Mouse (Mus musculus): ENCODE results near the gene Nudcd3. TPM values are rescaled to one million over a fixed set of nuclear protein-coding genes. Genes with fewer than 3 reads are reported as not detected.
A peak's percentile ranks its signal among the peaks of the same experiment; 100 is the strongest.

Gene Nudcd3
- 100 to 1,000 TPM; 118 to 121 TPM for total RNA-seq (2021)
- long read RNA-seq, transcript Nudcd3-201 (6 exons, 3,927 nt) = major isoform, 214 of 258 reads
- long read RNA-seq, partial matches to known transcripts = 21 of 258 reads
- long read RNA-seq, other reads (novel, unspliced or antisense) = 21 of 258 reads

DNA sequence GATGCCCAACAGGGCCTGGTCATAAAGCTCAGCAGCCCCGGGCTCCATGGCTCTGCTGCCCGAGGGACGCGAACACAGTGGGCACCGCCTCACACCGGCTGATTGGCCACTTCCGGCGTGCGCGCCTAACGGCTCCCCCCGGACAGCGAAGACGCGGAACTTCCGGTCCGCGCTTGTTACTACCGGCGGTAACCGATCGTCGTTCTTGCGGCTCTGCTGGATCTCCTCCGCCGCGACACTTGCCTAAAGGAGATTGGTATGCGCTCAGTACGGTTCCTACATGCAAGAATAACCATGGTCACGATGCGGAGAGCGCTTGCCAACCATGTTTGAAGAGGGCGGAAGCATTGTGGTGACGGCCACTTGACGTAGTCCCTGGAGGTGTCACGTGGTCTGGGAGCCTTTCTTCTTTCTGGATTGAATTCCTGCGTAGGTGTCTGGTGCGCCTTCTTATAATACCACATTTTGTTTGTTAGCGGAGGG is at the start of gene Nudcd3:
Nudcd3 (minus strand) TSS at position 329 of the 483 bp plus-strand sequence.
- peak; percentile 86 to 95 for DNase-seq (ENCODE audit: low spot score in 2 of 2)

DNA sequence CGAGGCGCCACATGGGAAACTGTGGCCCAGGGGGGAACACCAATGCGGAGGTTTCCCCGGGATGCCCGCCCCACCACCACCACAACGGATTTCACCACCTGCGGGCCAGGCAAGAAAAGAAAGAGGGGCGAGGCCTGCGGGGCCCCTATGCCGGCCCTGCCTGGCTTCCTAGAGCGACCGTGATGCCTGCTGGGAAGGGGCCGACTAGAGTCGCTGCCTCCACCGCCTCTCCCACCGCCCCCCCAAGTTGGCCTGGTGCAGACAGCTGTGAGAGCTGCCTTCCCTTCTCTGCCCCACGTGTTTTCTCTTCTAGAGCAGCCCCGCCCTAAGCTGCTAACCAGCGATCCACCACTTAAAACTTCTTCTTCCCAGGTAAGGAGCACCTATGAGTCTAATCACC is 44.5 kb upstream of the Nudcd3 start:
- no peak for DNase-seq (ENCODE audit: low spot score in 2 of 2)

DNA sequence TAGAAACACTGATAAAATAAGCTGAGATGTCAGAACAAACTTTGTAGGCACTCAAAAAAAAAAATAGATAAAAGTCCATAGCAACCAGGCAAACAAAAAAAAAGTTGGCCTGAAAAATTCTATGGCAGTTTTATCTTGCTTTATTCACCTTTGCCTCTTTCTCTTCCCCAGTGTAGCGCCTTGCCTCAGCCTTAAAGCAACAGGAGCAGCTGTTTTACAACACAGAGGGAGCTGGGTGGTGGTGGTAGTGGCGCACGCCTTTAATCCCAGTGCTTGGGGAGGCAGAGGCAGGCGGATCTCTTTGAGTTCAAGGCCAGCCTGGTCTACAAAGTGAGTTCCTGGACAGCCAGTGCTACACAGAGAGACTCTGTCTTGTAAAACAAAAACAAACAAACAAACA is 32.8 kb upstream of the Nudcd3 start:
- no peak for DNase-seq (ENCODE audit: low spot score in 2 of 2)

DNA sequence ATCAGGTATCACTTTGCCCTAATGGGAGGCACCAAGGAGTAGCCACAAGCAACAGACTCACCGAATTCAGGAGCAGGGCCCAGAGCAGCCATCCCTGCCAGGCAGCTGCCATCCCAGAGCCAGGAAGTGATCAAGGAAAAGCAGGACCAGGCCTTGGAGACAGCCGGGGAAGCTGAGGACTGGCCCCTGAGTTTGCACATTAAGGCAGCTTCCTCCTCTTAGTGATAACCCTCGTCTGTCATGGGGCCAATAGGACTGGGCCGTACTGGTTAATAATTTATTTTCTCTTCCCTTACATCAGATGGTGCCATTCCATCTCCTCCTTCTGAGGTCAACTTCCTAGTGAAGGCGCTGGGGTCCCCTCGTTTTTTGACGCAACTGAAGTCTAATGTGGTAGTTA is 29.8 kb upstream of the Nudcd3 start, which contains the start of gene Npc1l1:
Npc1l1 (minus strand) TSS at position 132 of the 400 bp plus-strand sequence.
- DNase-seq (ENCODE audit: low spot score in 2 of 2) = no peak

DNA sequence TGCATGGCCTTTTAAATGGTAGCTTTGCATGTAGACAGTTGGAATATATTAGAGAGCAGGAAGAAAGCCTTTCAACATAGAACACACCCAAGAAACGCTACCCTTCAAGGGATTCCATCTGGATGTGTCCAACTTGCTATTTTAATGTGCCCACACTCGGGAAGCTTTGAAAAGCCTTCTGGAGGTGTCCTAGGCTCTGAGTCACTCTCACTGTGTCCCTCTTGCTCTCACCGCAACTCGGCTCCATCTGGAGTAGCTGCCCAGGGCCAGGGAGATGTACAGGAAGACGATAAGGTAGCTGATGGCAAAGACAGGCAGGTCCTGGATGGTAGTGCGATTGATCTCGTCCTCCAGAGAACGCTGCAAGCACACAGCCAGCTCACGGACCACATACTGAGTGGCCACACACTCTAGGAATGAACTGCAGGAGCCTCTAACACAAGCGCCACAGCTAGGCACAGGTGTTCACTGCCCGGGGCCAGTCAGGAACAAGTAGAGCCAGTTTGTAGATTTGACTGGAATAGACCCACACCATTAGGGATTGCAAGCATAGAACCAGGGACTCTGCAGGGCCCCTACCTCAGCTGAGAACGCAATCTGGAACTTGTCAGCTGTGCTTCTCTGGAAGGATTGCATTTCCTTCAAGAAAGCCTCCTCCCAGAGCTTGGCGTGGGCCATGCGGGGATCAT is 24.5 kb upstream of the Nudcd3 start:
- peak; percentile 3 to 16 for DNase-seq (ENCODE audit: low spot score in 2 of 2)

DNA sequence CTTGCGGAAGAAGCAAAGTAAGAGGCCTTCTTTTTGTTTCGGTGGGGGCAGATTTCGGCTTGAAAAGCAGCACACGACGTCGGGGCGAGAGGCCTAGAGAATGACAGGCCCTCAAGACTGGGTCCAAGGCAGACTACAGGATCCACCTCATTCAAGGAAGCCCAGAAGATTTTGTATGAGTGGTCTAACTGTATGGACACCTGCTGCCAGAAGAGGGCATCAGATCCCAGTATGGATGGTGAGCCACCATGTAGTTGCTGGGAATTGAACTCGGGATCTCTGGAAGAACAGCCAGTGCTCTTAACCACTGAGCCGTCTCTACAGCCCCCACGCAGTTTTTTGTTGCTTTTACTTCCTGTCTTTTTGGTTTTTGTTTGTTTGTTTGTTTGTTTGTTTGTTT is 22.0 kb upstream of the Nudcd3 start:
- no peak for DNase-seq (ENCODE audit: low spot score in 2 of 2)

DNA sequence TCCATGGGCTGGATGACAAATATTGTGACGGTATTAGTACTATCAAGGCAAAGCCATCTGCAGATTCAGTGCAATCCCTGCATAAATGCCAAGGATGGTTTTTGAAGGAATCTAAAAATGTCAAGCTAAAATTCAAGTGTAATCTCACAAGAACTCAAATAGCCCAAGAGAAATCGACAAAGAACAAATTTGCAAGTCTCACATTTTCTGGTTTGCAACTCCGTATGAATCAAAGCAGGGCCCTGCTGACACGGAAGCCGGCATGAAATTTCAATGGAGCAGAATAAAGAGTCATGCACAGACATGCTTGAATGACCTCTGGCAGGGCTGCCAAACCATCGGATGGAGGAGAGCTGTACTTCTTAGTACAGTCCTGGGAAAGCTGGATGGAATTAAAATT is 19.8 kb upstream of the Nudcd3 start:
- DNase-seq (ENCODE audit: low spot score in 2 of 2) = peak in 1 of 2 experiments; percentile 13

DNA sequence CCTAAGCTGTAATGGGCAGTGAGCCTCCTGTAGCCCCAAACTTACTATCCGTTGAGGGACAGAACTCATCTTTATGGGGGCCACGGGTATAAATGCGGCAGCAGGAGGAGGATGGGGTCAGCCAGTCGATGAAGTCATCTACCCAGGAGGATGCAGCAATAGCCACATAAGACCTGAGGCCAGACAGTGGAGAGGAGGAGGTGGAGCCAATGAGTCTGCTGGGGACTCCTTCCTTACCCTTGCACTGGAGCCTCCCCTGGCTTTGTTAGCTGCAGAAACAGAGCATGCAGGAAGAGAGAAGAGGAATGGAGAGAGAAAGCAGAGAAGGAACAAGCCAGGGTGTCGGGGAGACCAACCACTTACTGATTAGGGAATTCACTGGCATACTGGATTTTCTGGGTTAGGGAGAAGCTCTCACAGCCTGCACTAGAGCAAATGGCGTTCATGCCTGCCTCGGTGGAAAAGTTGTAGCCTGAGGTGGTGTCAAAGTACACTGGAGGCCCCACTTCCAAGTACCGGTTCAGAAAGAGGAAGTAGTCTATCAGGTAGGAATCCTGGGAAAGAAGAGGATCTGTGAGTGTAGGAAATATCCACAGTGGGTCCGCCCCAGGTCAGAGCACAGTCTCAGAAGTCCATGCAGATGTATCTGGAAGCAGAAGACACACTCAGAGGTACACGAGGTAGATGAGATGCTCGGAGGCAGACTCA is 18.1 kb upstream of the Nudcd3 start:
- DNase-seq (ENCODE audit: low spot score in 2 of 2) = no peak

DNA sequence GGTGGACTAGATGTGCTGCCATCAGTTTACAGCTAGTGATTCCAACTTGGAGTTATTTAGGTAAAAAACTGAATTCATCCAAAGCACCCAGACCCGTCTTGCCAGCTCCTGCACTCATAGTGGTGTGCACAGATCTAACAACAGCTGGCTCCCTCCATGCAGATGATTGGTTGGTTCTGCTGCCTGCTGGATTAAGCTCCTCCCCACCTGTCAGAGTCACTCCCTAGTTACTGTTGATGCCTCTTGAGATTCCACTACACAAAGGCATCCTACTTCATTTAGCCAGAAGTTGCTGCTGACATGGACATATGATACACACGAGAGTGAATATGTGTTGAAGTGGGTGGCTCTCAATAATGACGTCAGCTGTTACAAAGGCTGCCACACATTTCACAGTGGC is 16.6 kb upstream of the Nudcd3 start:
- DNase-seq (ENCODE audit: low spot score in 2 of 2) = no peak

DNA sequence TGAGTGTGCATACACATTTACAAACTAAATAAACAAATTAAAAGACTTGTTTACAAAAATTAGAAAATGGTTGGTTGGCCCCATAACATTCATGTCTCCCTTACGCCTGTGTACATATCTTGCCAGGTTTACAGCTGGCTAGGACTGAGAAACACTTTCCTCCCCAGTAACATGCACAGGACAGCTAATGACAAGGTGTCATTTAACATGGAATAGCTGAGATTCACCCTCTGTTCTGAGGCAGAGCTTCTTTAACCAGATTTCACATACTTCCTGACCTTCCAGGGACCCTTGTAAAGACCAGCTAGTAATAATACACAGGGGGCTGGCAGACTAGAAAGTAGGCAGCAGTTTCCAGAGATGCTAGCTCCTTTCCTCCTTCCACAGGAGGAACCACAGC is 7.9 kb upstream of the Nudcd3 start:
- no peak for DNase-seq (ENCODE audit: low spot score in 2 of 2)

DNA sequence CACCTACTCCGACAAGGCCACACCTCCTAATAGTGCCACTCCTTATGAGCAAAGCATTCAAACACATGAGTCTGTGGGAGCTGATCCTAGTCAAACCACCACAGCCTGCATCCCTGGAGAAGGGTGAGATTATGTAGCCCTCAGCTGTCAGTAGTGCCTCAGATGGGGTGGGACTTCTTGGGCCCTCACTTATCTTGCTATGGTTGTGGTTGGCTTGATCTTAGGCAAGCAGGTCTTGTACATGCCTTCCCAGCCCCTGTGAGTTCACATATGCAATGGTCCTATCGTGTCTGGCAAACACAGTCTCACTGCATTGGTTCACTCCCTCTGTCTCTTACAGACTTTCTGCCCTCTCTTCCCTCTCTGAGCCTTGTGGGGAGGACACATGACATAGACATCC is 6.9 kb upstream of the Nudcd3 start:
- DNase-seq (ENCODE audit: low spot score in 2 of 2) = no peak

DNA sequence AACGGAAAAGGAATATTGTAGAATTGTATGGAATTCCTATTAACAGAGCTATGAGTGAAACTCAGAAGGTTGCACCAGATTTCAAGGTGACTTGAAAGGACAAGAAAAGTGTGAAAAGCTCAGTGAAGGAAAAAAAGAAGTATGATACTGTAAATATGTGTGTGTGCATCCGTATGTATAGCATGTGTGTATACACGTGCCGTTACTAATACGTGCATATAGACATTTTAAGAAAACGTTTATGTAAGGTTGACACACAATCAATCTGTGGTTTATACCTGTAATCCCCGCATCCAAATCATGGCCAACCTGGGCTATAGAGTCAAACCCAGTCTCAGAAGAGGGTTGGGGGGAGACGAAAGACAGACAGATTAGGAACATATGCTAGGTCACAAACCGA is 355 bp upstream of the Nudcd3 start:
- no peak for DNase-seq (ENCODE audit: low spot score in 2 of 2)

DNA sequence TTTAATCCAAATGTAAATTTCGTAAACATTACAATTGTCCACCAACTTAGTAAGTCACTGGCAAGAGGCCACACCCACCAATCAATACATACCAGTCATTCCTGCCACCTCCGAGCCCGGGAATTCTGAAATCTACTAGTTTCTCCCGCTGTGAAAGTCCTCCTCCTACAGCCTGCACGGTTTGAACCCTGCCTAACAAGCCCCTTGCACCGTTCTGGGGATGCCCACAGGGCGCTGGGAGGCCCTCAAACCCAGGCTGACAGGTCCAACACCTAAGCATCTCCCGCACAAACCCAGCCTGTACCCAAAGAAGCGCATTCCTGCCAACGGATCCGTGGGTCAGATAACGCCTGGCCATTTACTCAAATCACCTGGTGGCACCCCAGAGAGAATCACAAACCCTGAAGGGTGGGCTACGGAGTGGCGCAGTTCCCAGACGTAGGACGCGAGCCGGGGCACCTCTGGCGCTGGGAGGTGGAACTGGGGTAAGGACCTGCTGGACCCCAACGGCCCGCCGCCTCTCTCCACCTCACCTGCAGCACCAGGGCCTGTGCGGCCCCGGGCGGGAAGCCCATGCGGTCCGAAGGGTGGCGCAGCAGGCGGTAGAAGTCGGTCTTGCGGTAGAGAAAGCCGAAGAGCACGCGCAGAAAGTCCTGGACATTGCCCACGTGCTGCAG is 667 bp downstream of the Nudcd3 start, which contains the start of gene A730071L15Rik:
A730071L15Rik (plus strand) TSS at position 620 of the 677 bp plus-strand sequence.
- DNase-seq (ENCODE audit: low spot score in 2 of 2) = no peak

DNA sequence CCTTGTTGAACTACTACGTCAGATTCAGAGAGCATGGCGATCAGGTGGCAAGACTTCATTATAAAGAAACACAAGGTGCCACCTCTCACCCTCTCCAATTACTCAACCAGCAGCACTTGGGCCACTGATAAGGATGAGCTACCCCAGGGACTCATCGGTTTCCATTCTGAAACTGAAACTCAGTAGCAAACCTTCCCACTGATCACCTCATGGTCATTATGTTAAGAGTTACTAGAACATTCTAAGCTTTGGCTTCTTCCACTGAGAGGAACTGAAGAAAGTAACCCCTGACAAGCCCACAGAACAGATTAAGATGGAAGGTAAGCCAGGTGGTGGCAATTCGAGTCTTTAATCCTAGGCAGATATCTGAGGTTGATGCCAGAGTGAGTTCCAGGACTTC is 1.8 kb downstream of the Nudcd3 start:
- DNase-seq (ENCODE audit: low spot score in 2 of 2) = no peak

DNA sequence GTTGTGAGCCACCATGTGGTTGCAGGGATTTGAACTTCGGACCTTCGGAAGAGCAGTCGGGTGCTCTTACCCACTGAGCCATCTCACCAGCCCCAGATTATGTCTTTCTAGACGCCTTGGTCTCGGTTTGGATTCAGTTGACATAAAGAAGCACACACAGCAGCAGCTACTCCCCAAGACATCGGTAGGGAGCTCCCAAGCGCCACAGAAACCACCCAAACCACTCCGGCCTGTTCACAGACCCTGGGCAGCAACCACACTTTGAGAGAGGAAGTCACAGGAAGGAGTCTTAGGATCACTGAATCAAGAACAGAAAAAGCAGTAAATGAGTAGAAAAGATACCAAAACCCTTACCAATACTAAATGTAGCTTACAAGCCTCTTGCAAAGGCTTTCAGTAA is 3.4 kb downstream of the Nudcd3 start:
- DNase-seq (ENCODE audit: low spot score in 2 of 2) = no peak

DNA sequence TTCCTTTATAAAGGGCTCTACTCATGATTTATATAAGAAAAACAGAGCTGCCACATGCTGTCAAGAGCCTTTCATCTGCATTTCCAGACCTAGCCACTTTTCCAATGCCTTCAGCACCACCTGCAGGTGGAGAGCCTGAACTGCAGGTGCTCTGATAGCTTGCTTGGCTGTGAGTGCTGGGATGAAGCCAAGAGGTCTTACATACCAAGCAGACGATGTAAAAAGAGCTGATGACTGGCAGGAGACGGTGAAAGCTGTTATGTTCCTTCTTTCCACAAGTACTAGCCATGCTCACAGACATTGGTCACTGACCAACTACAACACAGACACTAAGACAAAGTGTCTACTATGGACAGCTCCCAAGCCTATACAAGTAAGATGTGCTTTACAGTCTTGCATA is 12.3 kb downstream of the Nudcd3 start:
- DNase-seq (ENCODE audit: low spot score in 2 of 2) = peak; percentile 93 to 98

DNA sequence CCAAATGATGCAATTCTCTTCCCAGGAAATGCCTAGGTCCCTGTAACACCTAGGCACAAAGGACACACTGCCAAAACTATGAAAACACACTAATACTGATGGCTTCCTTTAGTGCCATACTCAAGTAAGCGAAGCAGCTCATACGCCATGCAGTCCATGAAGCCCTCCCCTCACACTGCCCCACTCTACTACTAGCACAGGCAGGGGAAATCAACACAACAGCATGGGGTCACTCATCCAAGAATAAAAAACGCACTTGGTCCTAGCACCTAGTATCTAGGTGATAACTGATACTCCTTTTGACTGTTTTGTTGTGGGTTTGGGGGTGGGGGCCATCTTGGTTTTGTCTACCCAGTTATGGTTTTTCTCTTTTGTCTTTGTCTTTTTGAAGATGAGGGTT is 12.8 kb downstream of the Nudcd3 start:
- DNase-seq (ENCODE audit: low spot score in 2 of 2) = no peak

DNA sequence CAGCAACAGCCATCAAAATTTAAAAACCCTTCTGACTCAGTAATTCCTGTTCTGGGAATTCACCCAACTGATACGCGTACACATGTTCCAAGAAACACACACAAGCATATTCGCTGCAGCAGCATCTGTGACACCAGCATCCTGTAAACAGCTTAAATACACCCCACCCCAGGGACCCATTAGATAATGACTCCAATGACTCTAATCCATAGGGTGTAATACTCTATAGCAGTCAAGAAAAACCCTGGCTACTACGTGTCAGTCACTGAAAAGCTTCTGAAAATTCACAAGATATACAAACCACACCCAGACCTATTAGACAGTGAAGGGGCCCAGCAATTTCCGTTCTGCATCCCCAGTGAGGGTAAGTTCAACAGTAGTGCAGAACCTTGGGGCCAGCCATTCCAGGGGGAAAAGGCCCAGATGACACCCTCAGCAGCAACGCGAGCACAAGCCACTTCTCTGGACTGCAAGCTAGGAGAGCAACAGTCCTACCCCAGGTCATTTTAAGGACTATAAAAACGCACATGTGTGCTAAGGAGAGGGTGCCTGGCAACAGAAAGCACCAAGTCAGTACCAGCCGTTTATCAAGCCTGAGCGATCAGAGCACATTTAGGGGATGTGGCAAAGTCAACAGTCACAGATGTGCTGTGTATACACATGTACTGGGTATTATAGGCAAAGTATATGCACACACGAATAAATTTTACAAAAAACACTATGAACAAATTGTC is 15.8 kb downstream of the Nudcd3 start:
- DNase-seq (ENCODE audit: low spot score in 2 of 2) = peak in 1 of 2 experiments; percentile 62

DNA sequence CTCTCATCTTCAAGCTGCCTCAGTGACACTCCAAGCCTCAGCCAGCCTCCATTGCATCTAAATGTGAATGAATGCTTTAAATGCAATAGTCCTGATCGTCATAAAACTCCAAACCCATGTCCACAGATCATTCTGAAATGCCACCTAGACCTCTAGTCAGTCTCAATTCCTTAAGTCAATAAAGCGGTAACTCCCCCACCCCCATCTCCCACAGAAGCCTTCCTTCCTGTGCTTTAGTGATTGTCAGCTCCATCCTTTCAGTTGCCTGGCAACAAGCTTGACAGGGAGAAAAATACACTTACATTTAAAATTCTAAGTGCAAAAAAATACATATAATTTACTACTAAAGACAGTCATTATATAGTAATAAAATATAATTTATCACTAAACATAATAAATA is 17.0 kb downstream of the Nudcd3 start:
- DNase-seq (ENCODE audit: low spot score in 2 of 2) = no peak

DNA sequence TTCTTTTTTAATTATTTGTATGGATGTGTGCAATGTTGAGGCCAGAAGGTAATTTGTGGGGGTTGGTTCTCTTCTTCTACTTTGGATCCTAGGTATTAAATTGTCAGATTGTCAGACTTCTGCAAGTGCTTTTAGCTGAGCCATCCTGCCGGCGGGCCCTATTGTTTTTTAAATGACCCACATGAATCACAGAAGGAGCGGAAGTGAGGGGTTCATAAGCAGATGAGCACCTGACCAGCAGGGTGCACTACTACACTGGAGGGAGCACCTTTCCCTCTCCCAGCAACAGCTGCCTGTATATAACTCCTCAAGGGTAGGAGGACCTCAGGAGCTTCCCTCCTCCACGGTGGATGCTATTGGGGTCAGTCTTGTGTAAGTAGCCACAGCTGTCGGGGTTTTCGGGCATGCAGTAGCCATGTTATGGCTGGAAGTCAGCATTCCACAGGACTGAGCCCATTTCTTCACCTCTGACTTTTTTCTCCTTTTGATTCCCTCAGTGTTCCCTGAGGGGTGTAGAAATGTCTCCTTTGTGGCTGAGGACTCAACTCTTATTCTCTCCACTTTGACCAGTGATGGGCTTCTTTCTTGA is 19.3 kb downstream of the Nudcd3 start:
- DNase-seq (ENCODE audit: low spot score in 2 of 2) = no peak

DNA sequence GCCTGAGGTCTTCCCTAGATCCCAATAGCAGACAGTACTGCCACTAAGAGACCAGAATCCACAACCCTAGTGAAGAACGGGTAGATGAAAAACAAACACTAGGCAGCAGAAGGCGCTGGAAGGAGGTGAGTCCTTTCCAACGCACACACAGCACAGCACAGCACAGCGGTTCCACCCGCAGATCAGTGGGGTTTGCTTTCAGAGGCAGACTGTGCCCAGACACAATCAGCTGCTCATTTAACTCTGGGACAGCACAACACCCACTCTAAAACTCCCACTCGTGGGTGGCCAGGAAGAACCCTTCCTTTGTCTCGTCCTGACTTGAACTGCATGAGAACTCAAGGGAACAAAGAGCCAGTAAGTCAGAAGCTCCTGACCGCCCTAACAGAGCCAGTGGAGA is 21.0 kb downstream of the Nudcd3 start:
- DNase-seq (ENCODE audit: low spot score in 2 of 2) = peak in 1 of 2 experiments; percentile 64

All from layer of hippocampus, adult 18-20 months (tissue).